Mouse (Mus musculus) cerebellum, adult 2 months (tissue): ENCODE results near the gene Tmem202. TPM values are rescaled to one million over a fixed set of nuclear protein-coding genes. Genes with fewer than 3 reads are reported as not detected.

Experiments used
- DNase-seq, 2 experiments: peaks; one replicate each; pipeline ENCODE4 v3.0.0; 2021
- H3K27ac ChIP-seq: fragments of 200-500 bp; 2 replicates; pipeline ENCODE4 v1.5.1; 2012; ENCODE audit warnings: low read length, control low read depth, inconsistent platforms; ENCODE audit not compliant: insufficient read depth
- H3K27me3 ChIP-seq: fragments of 200-500 bp; 2 replicates; pipeline ENCODE4 v1.6.1; 2012; ENCODE audit warnings: inconsistent platforms, mild to moderate bottlenecking, low read length, moderate library complexity; ENCODE audit not compliant: control insufficient read depth, insufficient read depth
- H3K4me1 ChIP-seq: fragments of 200-500 bp; 2 replicates; pipeline ENCODE4 v1.6.1; 2011; ENCODE audit warnings: low read length; ENCODE audit not compliant: control insufficient read depth, insufficient read depth
- H3K4me3 ChIP-seq: fragments of 200-500 bp; replicated peaks from 2 replicates; pipeline ENCODE3; 2011; ENCODE audit warnings: mild to moderate bottlenecking, low read depth, low read length, control low read depth; ENCODE audit not compliant: insufficient read depth
- CTCF ChIP-seq: fragments of 200-500 bp; IDR thresholded peaks from 2 replicates; pipeline ENCODE4 v1.5.1; 2011; ENCODE audit warnings: low read depth, mild to moderate bottlenecking, control low read depth, low read length, moderate library complexity, borderline replicate concordance; ENCODE audit not compliant: insufficient read depth
- POLR2A ChIP-seq: fragments of 200-500 bp; IDR thresholded peaks from 2 replicates; pipeline ENCODE4 v1.6.1; 2011; ENCODE audit warnings: low read length, control low read depth, borderline replicate concordance; ENCODE audit not compliant: insufficient read depth
- WGBS: fragments of 180-500 bp; shearing (Covaris S2); methylation state at CpG from one replicate; pipeline ENCODE4 v1.1.7; 2018; 5-methylcytosine and 5-hydroxymethylcytosine counted together
- polyA plus RNA-seq: library from polyadenylated mRNA; depleted of rRNA; stranded (reverse); fragments of >200 nt; gene quantifications from 2 replicates; pipeline ENCODE4 v1.2.3, GENCODE M21; 2012

The Tmem202 gene
- polyA plus RNA-seq, 1 experiment = 2.3 TPM

DNA sequence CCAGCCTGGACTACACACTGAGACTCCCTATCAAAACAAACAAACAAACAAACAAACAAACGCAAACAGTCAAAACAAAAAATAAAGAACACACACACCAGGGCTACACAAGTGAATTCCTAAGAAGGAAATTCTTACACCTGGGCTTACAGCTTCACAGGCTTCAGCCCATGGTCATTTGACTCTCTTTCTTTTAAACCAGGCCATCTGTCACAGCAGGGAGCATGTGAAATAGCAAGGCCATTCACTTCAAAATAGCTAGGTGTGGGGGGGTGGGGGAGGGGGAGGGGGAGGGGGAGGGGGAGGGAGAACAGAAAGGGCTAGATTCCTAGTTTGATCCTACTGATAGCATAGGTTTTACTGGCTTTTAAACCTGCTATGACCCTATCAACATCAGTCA lies 31.5 kb downstream of the Tmem202 start:
- 70% methylated on average over 1 of the region's 1 CpGs for WGBS
- no peak for TF ChIP-seq CTCF
- TF ChIP-seq POLR2A = no peak
- Histone ChIP-seq H3K27ac (no peak overlapping the region), H3K4me1 (no peaks in the 10 kb centered on the region), H3K4me3 (no peak overlapping the region), H3K27me3 (no peaks in the 10 kb centered on the region)
- DNase-seq = no peak

DNA sequence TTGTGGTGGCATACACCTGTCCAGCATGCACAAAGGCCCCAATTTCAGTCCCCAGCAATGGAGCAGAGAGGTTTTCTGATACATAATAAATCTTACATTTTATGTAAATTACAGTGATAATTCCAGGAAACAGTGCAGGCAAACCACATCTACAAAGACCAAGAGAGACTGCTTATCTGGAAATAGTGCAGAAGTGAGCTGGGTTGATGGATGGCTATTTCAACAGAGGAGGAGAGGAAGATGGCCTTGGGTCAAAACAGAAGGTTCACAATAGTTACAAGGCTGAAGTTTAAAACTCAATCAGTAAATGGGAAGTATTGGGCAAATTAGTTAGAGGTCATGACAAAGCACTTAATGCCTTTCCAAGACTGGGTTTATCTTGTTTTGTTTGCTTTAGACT lies 52.3 kb downstream of the Tmem202 start:
- peak overlapping the region; percentile 80; the same call in 1 of the 2 replicates for H3K27ac ChIP-seq
- H3K4me1 ChIP-seq = no peaks in the 10 kb centered on the region; the same call in 1 of the 2 replicates
- no peaks in the 10 kb centered on the region for H3K27me3 ChIP-seq
- no peak for TF ChIP-seq POLR2A
- TF ChIP-seq CTCF = no peak
- peak overlapping the region; percentile 69 for H3K4me3 ChIP-seq
- DNase-seq = no peak

DNA sequence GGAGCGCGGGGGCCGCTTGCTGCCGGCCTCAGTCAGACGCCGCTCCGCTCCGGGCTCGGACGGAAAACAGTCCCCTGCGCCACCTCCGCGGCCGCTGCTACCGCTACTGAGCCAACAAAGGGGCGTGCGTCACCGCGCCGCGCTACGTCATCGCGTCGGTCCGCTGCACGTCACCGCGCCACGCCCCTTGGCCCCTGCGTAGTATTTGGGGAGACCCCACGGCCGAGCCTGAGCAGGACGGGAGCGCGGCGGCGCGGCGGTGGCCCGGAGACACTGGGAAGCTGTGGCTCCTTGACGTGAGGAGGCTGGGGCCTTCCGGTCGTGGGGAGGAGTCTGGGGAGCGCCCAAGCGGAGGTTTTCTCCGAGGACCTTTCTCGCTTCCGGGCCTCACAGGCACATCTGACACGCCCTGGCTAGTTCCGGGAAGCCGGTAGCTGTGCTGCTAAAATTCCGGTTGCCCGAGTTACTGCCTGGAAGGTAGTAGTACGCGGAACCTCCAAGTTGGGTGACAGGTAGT lies 53.0 kb downstream of the Tmem202 start, which contains the start of gene Arih1:
Gene Arih1, minus strand, starts transcription at position 70 of the 517 bp plus-strand sequence.
- whole genome bisulfite sequencing = under 1% methylated on average over 56 of the region's 56 CpGs
- peak within 1 kb of the TSS; percentile 80 for H3K27ac ChIP-seq
- DNase-seq = peak; percentile 99 to 100

DNA sequence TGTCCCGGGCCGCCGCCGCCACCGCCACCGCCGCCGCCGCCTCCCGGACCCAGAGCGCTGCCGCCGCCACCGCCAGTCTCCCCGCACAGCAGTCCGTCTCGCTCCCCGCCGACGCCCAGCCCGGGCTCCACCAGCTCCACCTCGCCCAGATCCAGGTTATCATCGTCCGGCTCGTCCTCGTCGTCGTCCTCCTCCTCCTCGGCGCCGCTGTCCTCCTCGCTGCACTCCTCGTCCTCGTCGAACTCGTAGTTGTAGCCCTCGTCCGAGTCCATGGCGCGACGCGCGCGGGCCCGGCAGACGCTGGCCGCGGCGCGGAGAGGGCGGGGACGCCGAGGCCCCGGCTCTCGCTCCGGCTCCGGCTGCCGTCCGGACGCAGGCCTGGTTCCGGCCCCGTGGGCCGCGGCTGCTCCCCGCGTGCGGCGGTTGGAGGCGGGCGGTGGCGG lies 53.5 kb downstream of the Tmem202 start:
- Histone ChIP-seq H3K27ac (peak overlapping the region; percentile 67), H3K4me3 (peak overlapping the region; percentile 69), H3K4me1 (no peaks in the 10 kb centered on the region; the same call in 1 of the 2 replicates), H3K27me3 (no peaks in the 10 kb centered on the region)
- no peak for DNase-seq
- TF ChIP-seq CTCF (no peak), POLR2A (no peak)
- under 1% methylated on average over 68 of the region's 71 CpGs for WGBS

More for the DNA sequence above, 53.0 kb downstream of the Tmem202 start, which contains the start of gene Arih1:
- H3K4me1 ChIP-seq = no peaks in the 10 kb centered on the region; the same call in 1 of the 2 replicates
- no peaks in the 10 kb centered on the region for H3K27me3 ChIP-seq
- TF ChIP-seq POLR2A (peak; percentile 97), CTCF (no peak)
- peak within 1 kb of the TSS; percentile 69 for H3K4me3 ChIP-seq

DNA sequence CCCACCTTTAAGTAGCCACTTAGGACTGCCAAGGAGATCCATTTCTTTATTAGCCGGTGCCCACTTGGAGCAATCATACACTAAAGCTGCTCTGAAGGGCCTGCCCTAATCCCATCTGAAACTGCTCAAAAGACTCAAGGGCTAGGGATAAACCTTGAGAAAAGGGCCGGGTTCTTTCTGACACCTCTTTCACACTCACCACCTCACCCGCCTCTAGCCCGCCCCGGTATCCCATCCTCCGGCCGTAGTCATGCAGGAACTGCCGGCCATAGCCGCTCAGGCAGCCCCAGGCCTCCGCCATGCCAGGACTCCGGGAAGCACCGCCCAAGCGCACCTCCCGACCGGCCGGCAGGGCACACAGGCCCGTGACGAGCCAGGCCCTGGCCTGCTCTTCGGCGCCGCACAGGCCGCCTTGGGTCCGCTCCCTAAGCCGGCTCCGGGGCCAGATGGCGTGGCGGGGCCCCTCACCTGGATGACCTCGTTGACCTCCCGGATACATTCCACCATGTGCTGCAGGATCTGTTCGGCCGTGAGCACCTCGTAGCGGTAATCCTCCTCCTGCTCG lies 54.1 kb downstream of the Tmem202 start:
- H3K4me3 ChIP-seq = peak overlapping the region; percentile 69
- peak; percentile 74 to 78 for DNase-seq
- peak overlapping the region; percentile 67 for H3K27ac ChIP-seq
- under 1% methylated on average over 34 of the region's 34 CpGs for WGBS
- no peaks in the 10 kb centered on the region for H3K27me3 ChIP-seq
- H3K4me1 ChIP-seq = no peaks in the 10 kb centered on the region; the same call in 1 of the 2 replicates
- TF ChIP-seq POLR2A = no peak
- TF ChIP-seq CTCF = no peak

DNA sequence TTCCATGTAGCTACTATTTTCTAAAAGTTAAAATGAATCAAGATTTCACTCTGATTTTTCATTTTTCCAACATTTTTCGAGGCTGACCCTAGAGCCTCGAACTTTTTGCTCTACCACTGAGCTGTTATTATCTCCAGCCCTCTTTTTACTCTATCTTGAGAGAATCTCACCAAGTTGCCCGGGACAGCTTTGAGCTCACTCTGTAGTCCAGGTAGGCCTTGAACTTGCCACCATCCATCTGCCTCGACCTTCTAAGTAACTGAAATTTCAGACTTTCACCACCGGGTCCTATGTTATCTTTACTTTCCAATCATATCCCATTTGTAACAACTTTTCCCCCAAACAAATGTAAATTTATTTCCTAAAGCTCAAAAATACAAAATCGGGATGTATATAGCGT lies 54.9 kb downstream of the Tmem202 start:
- WGBS = 6% methylated on average over 7 of the region's 7 CpGs
- Histone ChIP-seq H3K4me1 (no peaks in the 10 kb centered on the region; the same call in 1 of the 2 replicates), H3K27me3 (no peaks in the 10 kb centered on the region), H3K27ac (no peak overlapping the region), H3K4me3 (peak overlapping the region; percentile 69)
- DNase-seq = no peak
- TF ChIP-seq POLR2A (no peak), CTCF (no peak)

DNA sequence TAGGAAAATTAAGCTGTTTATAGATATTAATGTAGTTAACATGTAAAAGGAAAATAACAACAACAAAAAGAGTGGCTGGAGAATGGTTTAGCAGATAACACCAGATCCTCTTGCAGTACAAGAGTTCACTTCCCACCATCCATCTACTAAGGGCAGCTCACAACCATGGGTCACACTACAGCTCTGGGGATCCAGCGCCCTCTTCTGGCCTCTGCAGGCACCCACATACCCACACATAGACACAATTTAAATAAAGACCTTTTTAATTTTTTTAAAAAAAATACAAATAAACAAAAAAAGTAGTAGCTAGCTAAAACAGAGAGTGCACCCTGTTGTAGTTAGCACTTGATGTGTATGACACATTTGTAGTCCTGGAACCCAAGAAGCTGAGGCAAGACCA lies 57.2 kb downstream of the Tmem202 start:
- 22% methylated on average over 1 of the region's 1 CpGs for WGBS
- peak; percentile 20 to 21 for DNase-seq
- H3K4me1 ChIP-seq = no peaks in the 10 kb centered on the region; the same call in 1 of the 2 replicates
- no peak overlapping the region for H3K4me3 ChIP-seq
- no peak overlapping the region for H3K27ac ChIP-seq
- TF ChIP-seq CTCF (peak; percentile 42; the same call in 1 of the 2 replicates), POLR2A (no peak)
- no peaks in the 10 kb centered on the region for H3K27me3 ChIP-seq

DNA sequence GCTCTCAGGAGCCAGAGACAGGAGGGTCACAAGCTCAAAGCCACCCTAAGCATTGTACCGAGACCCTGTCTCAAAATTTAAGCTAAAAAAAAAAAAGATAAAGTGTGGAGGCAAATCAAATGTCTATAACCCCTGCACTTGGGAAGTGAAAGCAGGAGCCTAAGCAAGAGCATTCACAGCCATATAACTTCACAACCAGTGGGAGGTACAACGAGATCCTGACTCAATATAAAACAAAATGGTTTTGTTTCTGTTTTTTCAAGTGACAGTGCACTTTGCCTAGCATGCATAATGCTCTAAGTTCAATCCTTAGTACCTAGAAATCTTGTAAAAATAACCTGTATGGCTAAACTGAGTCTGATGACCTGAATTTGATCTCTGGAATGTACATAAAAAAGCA lies 63.0 kb downstream of the Tmem202 start:
- 80% methylated on average over 2 of the region's 2 CpGs for WGBS

More for the DNA sequence above, 63.0 kb downstream of the Tmem202 start:
- TF ChIP-seq POLR2A = no peak
- no peak for TF ChIP-seq CTCF
- no peak for DNase-seq
- H3K27ac ChIP-seq = no peak overlapping the region
- H3K4me3 ChIP-seq = no peak overlapping the region
- peaks cover 6% of the 10 kb centered on the region for H3K4me1 ChIP-seq
- no peaks in the 10 kb centered on the region for H3K27me3 ChIP-seq
